Mouse (Mus musculus) T-helper 2 cell (primary cell): ENCODE data around the gene Mapk13.
"Not testable (repeated sequence)": the region's sequence is repeated elsewhere in the genome, so short reads cannot be mapped to it uniquely, and the experiment has no call there.

Experiments
- in situ Hi-C: fragments of 300-600 bp; cut with MboI, MseI; formaldehyde crosslinking; loops from one replicate; pipeline ENCODE4 v1.15.1; 2025; ENCODE audit warnings: high pct_unique_total_duplicates

The Mapk13 gene

GRCm38 (mm10) chr17:28812345-28812744 is 43.2 kb downstream of the Mapk13 start:
- in situ Hi-C loops, result no loop called here

- in situ Hi-C loops, result no loop called here
Measured at GRCm38 (mm10) chr17:28814529-28815097, 45.5 kb downstream of the Mapk13 start.

GRCm38 (mm10) chr17:28815384-28816004 is 46.4 kb downstream of the Mapk13 start:
- in situ Hi-C loops, result no loop called here

- in situ Hi-C loops, result not testable (repeated sequence)
Measured at GRCm38 (mm10) chr17:28816326-28816725, 47.2 kb downstream of the Mapk13 start.

- in situ Hi-C loops, result no loop called here
Measured at GRCm38 (mm10) chr17:28816875-28817811, 48.0 kb downstream of the Mapk13 start.

GRCm38 (mm10) chr17:28820189-28820588 is 51.1 kb downstream of the Mapk13 start:
- in situ Hi-C loops, result no loop called here

GRCm38 (mm10) chr17:28823004-28823745 is 54.1 kb downstream of the Mapk13 start:
- in situ Hi-C loops, result no loop called here

GRCm38 (mm10) chr17:28823749-28824148 is 54.7 kb downstream of the Mapk13 start:
- in situ Hi-C loops, result no loop called here

- in situ Hi-C loops, result no loop called here
Measured at GRCm38 (mm10) chr17:28824896-28825295, 55.8 kb downstream of the Mapk13 start.

GRCm38 (mm10) chr17:28825359-28826041 is 56.4 kb downstream of the Mapk13 start:
- in situ Hi-C loops, result no loop called here

GRCm38 (mm10) chr17:28827665-28828231 is 58.7 kb downstream of the Mapk13 start:
- in situ Hi-C loops, result no loop called here

GRCm38 (mm10) chr17:28829120-28829519 is 60.0 kb downstream of the Mapk13 start:
- in situ Hi-C loops, result no loop called here
